Mouse (Mus musculus) heart, postnatal 14 days (tissue): ENCODE data around the gene Palld. TPM values are rescaled to one million over a fixed set of nuclear protein-coding genes. Genes with fewer than 3 reads are reported as not detected.
A peak's percentile ranks its signal among the peaks of the same experiment; 100 is the strongest.

Source experiments
- DNase-seq, 2 experiments: peaks; one replicate each; pipeline ENCODE4 v3.0.0; 2021 to 2022
- intact Hi-C: fragments of 180-260 bp; cut with DNase I; formaldehyde crosslinking; loops from one replicate; pipeline ENCODE4 v1.15.1; 2025
- total RNA-seq, 2 experiments: library from RNA; stranded (reverse); gene quantifications; 2 replicates each; pipeline ENCODE4 v1.2.3; 2021

The Palld gene
- total RNA-seq, 2 experiments from 2014 or later: 263 to 269 TPM

DNA sequence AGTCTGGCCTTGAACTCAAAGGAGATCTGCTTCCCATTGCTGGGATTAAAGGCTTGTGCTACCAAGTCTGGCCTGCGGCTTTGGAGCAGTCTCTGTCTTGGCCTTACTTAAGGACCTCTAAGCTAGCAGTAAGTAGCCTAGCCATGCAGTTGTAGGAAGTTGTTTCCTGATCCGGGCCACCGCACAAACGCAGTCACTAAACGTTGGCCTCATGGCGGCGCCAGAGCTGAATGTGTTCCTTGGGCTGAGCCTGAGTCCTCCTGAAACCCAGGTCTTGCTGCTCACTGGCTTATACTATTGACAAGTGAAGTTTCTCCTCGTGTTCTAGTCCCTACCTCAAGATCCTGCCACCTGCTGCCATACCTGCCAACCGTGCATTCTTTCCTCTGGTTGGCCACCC is 28.5 kb downstream of the Palld start:
- intact Hi-C loops: loop anchor here (2.0 to 5.0 kb wide), 2 partner anchors 117 to 175 kb away; no protein-coding TSS in a partner anchor
- DNase-seq: no peak

DNA sequence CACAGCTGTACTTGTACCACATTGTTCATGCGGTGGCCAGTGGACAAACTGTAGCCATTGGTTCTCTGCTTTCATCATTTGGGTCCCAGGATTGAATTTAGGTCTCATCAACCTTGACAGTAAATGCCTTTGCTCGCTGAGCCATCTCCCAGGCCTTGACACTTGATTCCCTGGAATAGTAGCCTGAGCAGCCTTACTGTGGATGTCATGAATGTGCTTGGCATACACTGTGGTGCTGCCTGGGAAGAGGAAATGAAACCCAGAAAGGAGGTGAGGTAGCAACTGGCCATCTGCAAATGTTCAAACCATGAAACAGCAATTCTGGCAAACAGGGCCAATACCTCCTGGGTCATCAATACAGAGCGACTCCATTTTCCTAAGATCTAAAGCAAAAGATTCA is 34.0 kb downstream of the Palld start:
- no peak for DNase-seq
- intact Hi-C loops: no loop called here

DNA sequence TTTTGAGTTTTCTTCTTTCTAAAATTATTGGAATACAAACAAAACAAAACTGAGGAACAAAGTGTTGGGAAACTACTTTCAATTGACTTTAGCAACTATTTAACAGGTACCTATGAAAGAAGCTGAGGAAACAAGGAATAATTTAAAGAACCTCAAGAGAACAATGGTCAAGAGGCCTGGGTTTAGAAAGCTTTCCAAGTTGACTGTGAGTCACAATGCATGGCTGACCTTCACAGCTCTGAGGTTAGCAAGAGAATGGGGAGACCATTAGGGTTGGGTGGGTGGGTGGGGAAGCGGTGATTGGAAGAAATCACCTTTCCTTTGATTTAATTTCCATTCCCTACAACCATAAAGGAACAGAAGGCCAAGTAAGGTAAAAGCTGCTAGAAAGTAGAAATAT is 35.6 kb downstream of the Palld start:
- intact Hi-C loops: no loop called here

DNA sequence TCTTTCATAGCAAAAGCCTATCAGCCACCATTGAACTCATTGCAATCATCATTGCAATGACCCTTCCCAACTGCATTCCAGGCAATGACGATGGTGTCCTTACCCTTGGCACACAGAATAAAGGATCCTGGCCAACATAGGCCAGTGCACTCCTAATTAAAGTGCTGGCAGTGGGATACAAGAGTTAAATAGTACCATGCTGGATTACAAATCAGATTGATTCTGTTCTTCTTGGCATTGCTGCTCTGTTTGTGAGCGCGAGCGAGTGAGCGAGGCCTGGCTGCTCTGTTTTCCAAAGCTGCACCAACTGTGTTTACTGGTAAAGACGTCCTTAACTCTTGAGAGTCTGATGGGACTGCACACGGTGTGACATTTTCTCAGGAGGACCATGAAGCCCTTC is 37.1 kb downstream of the Palld start:
- DNase-seq: no peak
- intact Hi-C loops: no loop called here

More for the DNA sequence above, 35.6 kb downstream of the Palld start:
- no peak for DNase-seq

DNA sequence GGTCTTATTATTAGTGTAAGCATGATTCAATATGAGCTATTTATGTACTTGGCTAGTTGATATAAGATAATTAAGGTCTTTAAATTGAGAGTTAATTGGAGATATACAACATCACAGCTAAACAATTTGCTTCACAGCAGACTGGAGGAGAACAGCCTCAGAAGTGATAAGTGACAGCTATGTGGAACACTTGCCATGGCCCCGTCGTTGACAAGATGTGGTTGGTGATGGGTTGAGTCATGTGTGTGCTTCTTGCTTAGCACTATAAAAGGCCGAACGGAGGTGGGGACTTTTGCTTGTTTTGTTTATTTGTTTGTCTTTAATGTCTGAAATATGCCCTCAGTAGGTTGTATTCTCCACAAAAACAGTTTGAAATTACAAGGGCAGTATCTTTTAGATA is 51.2 kb downstream of the Palld start:
- peak in 1 of 2 experiments; percentile 51 for DNase-seq
- intact Hi-C loops: no loop called here

DNA sequence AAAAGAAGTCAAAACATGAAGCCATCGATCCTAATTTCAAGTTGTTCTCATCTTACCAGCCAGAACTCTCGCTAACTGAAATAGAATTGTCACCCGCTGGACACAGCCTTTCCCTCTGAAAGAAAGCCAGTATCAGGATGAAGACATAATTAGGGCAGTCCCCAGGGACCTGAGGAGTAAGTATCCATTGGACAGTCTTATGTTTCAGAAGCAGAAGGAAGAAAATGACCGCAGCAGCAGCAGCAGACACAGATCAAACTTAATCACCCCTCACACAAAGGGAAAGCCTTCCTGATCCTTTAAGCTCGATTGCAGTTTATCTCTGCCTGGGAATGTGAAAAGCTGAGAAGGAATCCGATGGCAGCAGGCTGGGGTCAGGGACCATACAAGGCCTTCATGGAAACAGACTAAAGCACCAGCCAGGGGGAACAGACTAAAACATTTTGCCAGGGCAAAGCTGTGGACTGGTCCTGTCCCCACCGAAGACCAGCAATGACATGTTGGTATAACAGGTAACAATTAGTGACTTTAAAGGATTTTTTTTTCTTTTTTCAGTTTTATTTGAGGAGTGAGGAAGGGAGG is 53.8 kb downstream of the Palld start:
- no peak for DNase-seq
- intact Hi-C loops: no loop called here

DNA sequence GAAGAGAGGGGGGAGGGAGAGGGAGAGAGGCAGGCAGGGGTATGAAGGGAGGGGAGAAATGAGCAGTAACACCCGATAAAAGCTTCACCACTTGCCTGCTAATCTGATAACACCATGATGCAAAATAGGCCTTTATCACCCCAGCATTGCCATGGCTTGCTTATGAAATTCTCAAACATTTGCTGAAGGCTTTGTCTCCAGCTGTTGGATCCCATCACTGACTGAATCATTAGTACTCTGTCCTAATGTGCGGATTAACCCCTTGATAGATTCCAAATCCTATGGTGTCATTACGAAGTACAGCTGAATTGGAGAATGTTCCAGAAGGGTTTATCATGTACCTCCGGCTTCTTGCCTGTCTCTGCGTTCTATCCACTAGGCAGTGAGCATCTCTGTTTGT is 55.0 kb downstream of the Palld start:
- intact Hi-C loops: no loop called here
- DNase-seq: no peak

DNA sequence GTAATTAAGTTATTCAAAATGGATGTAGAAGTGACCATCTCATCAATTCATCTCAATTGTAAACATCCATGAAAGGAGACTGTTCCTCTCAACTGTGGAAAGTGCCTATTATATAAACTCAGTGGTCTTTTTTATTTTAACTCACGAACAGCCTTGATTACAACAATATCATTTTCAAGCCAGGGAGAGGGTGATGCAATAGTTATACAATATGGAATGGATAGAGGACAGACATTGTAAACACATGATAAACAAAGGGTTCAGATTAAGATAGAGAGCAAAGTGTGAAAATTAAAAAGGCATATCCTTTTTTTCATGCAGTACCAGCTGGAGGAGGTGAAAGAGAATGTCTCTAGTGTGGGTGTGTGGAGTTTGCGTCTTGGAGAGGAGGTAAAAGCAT is 57.5 kb downstream of the Palld start:
- intact Hi-C loops: no loop called here
- no peak for DNase-seq

DNA sequence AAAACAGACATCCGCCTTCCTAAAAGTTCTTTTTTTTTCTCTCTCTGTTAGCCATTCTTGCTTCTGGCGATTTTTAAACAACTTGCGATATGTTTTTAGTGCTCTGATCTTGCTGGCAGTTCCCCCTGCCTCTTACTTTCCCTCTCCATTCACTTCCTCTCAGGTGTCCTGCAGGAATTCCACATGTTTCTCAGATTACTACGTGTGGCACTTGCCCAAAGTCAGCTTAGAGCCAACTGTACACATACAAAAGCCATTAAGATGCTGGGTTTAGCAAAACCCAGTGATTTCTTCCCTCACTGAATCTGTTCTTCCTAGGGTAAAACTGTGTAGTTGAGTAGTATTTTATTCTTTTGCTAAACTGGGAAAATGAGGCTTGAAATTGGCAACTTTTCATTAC is 57.9 kb downstream of the Palld start:
- intact Hi-C loops: no loop called here
- DNase-seq: no peak

DNA sequence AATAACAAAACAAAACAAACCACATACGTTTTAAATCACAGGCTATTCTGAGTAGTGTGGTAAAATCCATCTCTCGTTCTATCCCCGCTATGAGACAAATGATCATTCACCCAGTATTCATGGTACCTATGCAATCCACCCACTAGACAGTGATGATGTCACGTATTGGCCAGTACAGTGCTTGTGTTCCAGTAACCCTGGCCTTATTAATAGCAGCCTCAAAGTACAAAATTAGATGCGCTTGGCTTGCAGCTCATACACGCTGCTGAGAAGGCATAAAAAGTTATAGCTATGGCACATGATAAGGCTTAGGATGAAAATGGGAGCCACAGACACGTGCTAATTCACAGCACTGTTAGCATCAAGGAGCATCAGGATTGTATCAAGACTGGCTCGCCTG is 58.7 kb downstream of the Palld start:
- no peak for DNase-seq
- intact Hi-C loops: no loop called here

DNA sequence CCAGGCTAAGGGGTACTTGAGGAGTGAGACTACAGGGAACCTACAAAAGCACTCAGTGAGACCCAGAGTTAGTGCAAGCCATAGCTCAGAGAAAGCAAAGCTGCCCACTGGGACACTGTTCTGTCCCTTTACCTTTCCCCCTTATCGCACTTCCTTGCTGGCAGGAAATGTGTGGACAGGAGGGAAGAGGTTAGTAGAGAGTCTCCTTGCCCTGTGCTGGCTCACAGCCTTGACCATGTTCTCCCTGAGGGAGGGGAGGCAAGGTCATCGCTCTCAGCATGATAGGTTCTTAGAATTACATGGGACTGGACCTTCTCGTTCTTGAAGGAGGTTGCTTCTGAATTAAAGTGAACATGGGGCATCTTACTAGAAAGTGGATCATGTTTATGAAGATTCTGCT is 69.3 kb downstream of the Palld start:
- intact Hi-C loops: loop anchor here (5.0 kb wide), 1 partner anchor 126 kb away; no protein-coding TSS in a partner anchor
- DNase-seq: peak in 1 of 2 experiments; percentile 10

DNA sequence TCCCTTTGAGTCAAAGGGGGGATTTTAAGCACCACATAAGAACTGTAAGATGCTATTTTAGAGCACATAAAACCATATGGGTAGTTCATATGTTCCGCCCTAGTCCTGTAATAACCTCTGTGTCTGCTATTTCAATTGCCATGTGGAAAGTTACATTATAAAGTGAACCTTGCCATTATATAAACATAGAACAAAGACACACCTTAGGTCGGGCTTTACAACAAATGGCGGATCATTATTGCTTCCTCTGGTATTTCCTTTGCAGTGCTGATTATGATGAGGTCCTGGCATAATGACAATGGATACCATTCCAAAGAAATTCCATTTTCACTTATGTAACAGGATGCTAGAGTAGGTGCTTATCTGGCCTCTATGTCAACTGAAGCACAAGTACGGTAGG is 70.5 kb downstream of the Palld start:
- DNase-seq: no peak
- intact Hi-C loops: loop anchor here (5.0 kb wide), 1 partner anchor 125 kb away; no protein-coding TSS in a partner anchor

DNA sequence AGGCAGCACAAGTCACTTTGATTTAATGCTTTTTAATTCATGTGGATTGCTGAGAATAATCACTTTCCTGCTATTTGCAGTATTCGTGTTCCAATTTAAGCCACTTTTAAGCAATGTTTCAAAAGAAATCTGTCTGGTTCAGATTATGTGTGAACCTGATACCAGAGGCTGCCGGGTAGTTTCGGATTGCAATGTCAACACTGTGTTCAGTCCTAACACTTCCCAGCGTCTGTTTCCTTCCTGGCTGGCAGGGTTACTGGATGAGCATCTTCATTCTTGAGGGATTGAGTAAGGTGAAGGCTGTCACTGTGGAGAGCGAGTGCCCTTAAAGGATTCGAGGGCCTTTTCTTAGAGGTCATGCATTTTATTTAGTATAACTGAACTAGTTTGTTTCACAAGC is 71.7 kb downstream of the Palld start:
- intact Hi-C loops: loop anchor here (5.0 kb wide), 1 partner anchor 124 kb away; no protein-coding TSS in a partner anchor
- DNase-seq: no peak

DNA sequence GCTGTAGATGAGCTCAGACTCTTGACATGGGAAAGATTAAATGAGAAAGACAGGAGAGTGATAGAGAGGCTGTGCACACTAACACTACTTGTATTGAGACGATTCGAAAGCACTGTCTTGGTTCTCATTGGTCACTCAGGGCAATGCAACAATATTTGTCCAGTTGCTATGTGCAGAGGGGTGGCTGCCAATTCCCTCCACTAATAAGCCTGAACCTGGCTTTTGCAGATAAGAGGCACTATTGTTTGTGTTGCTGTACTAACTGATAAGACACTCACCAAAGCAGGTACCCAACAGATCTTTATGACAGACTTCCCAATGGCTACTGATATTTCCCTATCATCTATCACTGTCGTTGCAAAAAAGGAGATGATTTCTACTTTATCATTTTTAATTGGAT is 77.9 kb downstream of the Palld start:
- intact Hi-C loops: no loop called here
- DNase-seq: peak; percentile 20 to 28

DNA sequence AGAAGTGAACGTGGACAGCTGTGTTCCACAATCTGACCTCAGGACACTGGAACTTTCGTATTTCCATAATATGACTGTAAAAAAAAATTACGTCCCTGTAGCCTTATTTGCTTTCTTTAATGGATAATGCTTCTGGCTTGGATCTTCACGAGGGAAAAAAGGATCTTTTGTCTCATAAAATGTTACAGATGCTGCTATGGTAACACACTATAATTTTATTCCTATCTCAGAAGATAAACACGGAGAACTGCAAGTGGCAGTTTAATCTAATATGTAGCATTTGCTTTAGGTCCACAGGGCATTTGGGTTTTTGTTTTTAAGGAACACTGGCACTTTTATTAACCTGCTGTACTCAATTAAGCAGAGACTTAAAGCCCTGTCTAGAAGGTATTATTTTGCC is 79.3 kb downstream of the Palld start:
- DNase-seq: no peak
- intact Hi-C loops: no loop called here

DNA sequence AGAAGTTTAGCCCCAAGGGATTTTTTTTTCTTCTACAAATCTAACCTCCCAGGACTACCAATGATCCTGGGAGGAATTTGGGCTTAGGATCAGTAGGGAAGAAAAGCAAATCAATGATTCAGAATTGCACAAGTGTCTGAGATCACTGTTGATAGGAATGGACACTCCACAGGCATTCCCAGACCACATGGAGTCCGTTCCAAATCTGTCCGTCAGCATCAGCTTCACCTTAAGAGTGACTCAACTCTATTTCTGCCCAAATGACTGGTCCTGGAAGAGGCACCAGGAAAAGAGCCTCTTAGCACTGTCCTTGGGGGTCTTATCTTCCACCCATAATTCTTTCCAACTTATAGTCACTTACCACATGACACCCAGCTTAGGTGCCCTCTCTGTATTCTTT is 98.7 kb downstream of the Palld start:
- no peak for DNase-seq

DNA sequence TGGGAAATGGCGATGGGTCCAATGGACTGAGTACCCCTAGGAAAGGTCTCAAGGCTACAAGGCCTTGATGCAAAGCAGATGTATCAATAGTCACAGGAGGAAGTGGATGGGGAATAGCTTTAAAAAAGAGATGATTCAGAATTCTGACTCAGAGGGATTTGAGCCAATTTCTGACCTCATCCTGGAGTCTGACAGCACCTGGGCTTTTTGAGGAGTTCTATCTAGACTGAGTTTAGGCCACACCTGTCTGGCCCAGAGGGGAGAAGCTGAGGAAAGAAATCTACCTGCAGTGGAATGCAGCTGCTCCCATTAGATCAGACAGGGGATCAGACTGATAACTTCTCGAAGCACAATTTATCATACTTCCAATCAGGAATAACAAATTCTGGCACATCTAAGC is 99.7 kb downstream of the Palld start:
- DNase-seq: no peak
- intact Hi-C loops: no loop called here

More for the DNA sequence above, 98.7 kb downstream of the Palld start:
- intact Hi-C loops: no loop called here

DNA sequence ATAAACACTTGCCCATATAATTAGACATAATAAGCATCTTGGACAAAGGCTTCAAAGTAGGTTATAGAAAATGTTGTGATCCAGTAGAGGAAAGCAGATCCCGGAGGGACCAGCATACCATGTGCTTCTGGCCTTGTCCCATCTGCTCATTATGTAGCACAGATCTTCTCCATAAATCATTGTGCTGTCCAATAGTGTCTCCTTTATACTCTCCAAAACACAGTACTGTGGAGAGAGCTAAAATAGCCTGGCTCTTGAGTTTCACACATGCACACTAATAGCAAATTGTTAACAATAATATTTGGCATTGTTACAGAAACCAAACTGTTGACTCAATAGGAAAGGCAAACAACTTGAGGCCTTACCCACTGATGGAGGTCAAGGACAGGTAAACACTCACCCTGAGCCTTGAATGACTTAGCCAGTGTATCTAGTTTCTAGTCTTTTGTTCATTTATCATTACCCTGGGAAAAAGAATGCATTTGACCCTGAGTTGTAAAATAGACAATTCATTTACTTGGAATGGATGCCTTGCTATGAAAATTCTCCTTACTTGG is 105.0 kb downstream of the Palld start:
- intact Hi-C loops: no loop called here
- DNase-seq: no peak

DNA sequence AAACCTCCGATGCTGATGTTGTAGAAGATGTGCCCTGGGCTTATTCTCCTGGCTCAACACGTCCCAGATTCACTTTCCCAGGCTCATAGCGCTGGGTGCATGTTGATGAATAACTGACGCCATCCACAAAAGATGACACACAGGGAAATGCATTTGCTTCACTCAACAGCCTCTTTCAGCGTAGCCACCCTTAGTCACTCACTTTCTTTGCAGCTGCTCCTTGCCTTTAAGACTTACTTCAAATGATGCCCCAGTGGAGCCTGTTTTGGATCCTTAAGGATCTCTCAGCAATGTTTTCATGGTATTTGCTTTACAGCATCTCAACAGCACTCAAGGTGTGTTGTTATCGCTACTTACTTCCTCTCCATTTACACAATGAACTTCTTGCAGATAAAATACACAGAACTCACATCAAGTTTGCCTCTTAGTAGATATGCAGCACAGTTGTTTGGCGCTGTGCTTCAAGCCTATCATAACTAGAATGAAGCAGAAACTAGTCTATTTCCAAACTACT is 105.9 kb downstream of the Palld start:
- intact Hi-C loops: no loop called here
- DNase-seq: no peak

DNA sequence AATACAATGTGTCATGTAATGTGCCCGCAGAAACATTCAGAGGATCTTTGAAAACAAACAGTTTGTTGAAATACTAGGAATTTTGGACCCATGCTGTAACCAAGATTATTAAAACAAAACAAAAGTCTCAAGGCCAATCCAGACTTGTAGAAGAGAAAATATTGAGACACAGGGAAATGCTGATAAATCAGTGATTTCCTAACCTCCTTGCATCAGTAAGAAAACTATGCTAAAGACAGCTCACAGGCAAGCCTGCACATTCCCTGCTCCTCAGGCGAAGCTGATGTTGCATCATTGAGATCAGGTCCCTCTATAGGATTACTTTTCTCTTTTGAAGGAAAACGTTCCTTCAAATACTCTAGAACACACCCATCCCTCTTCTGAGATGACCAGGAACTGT is 112.5 kb downstream of the Palld start:
- intact Hi-C loops: no loop called here

DNA sequence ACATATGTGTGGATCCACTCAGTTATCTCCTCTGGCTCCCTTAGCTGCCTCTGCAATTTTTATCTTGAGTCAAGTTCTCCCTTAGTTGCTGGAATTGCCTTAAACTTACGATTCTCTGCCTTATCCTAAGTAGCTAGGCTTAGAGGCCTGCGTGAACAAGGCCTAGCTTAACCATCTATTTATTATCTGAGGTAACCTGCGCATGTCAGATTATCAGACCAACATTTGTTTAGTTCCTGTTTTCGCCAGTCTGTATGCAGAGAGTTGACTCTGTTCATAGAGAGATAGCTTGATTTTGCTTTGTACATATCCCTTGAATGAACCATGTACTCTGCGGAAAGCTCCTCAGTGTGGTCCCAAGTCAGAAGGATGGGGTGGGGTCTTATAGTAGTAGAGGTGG is 113.2 kb downstream of the Palld start:
- intact Hi-C loops: no loop called here
- no peak for DNase-seq

More for the DNA sequence above, 112.5 kb downstream of the Palld start:
- DNase-seq: no peak

DNA sequence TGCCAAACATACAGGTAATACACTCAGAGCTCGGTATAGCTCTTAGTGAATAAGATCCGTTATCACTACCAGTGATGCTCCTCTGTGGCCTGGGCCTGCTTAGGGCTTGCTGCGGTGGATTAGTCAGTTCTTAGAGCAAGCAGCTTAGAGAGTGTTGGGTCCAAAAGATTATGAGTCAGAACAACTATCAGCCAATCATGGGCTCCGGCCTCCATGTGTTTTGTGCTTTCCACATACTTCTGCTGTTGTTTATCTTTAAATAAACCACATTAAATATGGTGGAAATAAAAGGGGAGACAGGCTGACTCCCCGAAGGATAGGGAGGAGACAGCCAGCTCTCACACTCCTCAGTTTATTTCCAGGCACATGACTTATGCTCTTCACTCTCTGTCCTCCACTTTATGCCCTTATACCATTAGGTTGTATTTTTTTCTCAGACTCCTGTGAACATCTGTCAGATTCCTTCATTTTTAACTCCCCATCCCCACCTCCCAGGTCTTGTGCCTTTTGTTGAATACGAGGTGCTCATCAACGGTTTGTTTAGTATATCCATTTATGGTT is 119.5 kb downstream of the Palld start:
- intact Hi-C loops: no loop called here
- no peak for DNase-seq
